Mouse (Mus musculus) cerebellum, adult 11 months (tissue): Measurements from ENCODE around the gene Smug1.

ENCODE experiments used
- DNase-seq: peaks from one replicate; pipeline ENCODE4 v3.0.0; 2022

Smug1 gene

DNA sequence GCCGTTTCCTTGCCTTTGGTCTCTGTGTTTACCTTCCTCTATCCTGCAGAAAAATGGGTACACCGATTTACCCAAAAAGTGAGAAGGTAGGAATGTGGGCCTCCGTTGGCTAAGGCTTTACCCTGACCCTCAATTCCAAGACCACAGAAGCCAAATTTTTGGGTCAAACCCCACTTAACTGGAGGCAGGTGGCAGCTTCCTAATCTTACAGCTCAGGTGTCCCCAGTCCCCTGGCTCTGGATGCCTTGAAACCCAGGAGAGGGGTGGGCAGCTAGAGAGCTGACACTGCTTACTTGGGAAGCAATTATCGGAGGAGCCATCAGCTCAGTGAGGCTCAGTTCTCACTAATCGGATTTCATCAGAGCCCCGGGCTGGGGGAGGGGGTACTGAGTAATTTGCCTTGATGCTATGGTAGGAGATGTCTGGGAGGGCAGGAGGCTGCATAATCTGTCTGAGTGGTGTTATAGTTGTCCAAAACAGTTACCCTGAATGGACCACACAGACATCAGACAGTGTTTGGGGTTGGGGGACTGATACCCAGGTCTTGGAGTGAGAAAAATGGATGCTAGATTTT, at the start of gene Smug1:
Gene Smug1 (minus strand): TSS at position 51 of the 574 bp plus-strand sequence.
- DNase-seq = no peak

DNA sequence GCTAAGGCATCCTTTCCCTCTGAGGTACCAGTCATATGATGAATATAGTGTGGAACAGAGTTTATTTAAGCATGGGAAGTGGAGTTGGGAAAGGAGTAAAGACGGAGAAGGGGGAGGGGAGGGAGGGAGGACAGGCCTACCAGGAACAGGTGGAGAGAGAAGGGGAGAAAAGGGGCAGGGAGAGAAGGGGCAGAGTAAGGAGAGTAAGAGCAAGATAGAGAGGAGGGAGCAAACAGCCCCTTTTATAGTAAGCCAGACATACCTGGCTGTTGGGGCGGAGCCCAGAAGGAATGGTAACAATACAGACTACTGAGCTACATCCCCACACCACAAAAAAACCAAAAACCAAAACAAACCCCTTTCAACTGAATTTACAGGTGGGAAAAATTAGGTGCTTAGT, 49.2 kb upstream of the Smug1 start:
- DNase-seq = no peak

DNA sequence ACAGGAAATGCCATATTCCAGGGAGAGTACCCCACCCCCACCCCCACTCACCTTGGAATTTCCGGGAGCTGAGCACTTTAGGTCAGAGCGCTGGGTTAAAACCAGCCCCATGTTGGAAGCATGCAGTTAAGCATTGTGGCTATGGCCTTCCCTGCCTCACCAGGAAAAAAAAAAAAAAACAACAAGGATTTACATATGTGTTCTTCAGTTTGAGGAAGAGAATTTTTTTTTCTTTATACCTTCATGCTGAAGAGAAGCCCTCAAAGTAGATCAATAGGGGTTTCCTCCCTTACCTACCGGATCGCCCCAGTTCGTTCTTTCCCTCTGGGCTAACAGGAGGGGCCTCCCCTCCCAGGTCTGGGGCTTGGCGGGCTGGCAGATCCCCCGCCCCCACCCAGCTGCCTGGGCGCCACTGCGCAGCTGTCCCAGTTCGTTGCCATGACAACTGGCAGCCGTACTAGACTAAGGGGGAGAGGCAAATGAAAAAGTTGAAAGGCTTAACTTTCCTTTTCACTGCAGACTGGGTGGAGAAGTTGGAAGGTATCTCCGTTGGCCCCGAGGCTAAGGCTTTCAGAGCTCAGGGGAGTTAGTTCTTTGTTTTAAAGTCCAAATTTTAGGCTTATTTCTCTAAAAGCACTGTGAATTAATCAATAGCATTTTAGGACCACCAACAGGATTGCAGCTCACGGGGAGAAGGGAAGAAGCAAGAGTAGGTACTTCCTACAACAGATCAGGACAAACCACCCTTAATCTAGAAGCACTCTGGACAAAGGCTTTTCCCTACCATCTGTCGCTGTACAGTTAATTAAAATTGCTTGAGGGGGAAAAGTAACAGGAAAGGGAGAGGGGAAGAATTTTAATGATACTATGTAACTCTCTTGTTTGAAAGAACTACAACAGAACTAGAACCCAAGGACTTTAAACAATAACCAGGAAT, 48.3 kb upstream of the Smug1 start:
- DNase-seq = peak; percentile 34

DNA sequence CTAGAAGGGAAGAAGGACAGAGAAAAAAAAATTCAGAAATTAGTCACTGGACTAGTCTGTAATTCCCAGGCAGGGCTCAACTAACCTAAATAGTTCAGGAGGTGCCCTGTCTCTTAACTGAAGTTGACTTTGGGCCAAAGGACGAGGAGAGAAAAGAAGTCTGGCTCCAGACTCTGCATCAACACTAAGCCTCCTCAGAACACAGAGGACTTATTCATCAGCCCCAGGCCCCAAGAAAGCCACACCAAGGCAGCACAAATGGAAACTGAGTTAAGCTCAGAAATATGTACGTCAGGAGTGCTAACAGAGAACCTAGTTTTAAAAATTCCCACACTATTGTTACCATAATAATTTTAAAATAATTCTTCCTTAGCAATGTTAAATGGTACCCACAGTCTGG, 47.3 kb upstream of the Smug1 start:
- no peak for DNase-seq

DNA sequence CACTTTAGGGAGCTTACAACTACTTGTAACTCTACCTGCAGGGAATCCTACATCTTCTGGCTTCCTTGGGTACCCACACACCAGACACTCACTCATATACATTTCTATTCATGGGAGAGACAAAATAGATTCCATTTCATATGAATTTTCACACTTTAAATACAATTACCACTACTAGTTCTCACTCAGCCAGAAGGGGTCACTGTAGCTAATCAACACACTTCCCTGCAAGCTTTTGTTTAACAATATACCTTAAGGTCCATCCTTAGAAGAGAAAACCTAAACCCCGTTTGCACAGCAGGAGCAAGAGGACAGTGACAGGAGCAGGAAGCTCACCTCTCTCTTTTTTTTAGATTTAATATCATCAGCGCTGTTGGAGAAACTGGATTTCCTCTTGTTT, 38.3 kb upstream of the Smug1 start:
- DNase-seq = no peak

DNA sequence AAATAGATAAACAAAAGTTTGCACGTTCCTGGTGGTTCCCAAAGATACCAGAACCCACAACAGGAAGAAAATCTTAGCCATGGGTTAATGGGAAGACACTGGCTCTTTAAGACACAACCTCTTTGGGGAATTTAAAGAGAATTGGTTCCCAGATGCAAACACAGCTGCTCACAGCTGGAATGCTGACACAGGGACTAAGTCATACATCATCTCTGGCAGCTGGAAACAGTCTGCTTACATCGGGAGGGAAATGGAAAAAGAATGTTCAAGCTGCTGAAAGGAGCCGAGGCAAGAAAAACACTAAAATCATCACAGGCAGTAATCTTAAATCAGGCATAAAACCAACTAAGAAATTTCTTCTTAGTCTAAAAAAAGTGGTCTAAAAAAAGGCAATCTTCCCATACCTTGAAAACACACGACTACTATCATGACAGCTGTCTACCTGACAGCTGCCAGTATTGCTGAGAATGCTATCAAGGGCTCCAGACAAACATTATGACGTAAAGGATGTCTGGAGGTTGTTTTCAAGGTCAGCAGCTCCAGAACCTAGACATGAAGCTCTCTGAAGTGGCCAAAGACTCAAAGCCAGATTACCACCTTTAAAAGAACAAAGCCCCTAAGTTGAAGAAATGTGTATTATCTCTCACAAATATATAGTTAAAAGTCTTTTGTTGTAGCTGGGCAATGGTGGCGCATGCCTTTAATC, 35.3 kb upstream of the Smug1 start:
- DNase-seq = no peak

DNA sequence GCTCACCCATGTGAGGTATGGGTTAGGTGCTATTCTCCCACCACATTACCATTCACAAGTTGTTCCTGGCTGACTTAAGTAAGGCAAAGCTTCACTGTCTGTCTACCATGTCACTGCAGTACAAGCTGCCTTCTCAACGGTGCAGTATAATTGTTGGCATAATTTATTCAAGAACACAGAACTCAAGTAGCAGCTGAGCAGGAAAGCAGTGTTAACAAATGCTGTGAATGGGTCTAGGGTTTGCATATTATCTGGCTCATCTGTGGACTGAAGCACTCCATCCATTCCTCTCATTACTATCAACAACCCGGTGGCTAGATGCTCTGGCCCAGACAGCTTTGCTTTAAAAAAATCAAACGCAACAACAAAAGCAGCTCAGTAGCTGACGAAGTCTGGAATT, 30.9 kb upstream of the Smug1 start:
- no peak for DNase-seq

DNA sequence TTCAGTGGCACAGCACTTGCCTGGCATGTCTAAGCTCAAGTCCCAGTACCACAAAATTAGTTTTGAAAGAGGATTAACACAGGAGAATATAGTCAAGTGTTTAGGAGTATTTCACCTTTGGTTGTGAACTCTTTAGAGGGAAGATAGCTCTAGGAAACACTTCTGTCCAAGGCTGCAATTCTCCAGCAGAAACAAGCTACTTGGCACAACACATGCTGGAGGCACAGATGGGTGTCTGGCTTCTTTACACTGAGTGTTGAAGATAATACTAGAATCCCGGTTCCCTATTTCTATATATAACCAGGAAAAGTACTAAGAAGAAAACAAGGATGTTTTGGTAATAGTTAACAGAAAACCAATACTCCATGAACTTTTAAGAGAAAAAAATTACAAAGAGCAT, 29.9 kb upstream of the Smug1 start:
- no peak for DNase-seq

DNA sequence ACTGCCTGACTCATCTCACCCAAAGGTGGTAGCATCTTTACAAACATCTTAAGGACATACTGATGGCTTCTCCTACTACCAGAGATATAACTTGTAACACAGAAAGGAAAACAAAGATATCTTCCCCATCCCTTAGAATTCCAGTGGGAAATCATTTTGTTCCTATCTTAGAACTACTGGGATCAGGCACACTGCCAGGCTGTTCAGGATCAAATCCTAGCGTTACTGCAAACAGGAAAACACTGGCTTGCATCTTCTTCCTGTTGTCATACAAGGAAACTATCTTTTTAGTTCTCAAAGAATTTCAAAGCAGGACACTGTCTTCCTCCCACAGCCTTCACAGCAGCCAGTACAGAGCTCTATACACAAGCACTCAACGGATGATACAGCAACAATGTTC, 26.7 kb upstream of the Smug1 start:
- DNase-seq = no peak

DNA sequence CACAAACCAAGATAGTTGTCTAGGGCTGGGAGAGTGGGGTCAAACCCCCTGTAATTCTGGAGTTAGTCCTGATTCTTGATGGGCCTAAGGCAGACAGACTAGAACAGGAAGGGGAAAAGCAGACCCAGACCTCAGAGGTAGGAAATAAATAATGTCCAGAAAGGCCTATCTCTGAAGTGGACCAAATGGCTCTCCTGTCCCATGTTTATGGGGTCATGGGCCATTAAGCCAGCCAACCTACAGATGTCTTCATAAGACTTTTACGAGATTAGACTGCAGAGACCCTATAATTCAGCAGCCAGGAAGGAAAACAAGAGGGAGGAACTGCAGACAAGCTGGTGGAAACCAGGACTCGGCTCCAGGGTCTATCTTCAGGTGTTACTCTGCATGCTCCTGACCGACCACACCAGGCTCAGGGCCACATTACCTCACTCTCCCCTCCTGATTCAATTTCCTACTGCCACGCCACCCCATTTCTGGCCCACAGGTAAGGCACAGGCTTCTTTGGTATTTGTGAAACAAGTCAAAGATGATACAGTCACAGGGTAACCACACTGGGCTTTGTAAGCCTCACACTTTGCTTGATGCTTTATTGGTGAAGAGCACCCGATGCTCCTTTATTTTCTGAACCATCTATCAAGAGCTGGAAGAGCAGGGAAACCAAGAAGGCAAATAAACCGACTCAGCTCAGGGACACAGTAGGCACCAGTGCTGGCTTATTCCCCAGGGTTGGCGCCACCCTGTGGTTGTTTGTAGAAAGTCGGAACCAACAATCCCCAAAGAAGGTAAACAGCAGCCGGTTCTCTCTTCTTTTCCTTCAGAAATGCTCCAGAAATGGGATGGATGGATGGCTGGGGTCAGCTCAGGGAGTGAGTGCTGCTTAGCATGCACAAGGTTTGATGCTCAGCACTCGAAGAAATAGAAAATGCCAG, 23.9 kb upstream of the Smug1 start:
- DNase-seq = no peak

DNA sequence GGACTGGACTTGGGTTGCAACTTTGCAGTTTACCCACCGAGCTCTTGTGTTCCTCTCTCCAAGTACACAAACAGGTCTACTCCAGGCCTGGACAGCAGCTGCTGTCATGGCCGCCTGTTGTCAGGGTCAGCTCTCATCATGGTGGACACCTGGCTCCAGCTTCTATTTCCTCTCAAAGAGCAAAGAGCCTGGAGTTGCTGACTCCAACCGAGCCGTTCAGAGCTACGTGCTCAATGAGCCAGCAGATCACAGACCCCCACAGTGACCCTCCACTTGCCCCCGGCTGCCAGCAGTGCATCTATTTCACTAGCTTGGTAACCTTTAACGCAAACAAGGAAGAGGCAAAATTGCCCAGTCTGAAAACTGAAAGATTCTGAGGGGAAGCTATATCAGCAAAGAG, 23.2 kb upstream of the Smug1 start:
- DNase-seq = no peak

DNA sequence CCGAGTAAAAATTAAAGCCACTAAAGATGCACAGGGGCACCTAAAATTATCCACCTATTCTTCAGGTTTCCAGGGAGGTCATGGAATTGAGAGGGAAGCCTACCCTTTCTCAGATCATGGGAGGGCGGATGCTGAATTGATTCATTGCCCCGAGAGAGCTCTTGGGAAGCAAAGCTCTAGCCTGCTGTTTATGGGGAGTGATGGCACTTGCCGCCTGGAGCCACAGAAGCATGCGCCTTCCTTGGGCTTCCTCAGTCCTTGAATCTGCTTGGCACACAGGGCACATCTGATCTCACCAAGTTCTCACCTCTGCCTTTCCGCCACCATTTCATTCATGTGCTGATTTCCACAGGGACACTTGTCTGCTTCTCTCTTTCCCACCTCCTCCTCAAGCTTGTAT, 20.9 kb upstream of the Smug1 start:
- no peak for DNase-seq

DNA sequence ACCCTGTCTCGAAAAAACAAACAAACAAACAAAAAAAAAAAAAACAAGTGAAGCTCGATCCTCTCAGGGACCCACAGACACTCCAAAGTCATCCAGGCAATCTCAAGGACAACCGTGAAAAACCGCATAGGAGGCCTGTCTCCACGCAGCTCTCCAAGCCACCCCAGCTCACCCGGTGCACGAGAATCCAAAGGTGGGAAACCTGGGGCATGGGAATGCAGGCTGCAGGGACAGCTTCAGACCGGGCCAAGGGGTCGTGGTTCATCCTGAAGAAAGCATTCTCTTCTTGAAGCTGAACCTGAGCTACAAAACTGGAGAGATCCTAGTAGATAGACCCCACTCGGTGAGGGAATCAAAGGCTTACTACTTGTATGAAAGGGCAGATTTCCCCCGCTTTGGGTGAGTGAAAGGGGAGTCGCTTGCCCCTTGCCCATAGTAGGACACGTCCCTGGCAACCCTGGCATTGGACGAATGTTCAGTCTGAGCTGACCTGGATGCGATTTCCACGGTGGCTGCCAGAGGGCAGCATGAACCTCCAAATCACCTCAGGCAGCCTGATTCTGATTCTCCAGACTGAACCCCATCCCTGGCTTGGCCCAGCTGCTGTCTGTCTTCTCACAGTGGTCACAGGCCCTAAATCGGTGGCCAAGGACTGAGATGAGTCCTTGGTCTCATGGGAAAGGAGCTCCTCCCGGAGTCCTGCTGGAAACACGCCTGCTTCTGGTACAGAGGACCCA, 18.7 kb upstream of the Smug1 start:
- peak; percentile 35 for DNase-seq

DNA sequence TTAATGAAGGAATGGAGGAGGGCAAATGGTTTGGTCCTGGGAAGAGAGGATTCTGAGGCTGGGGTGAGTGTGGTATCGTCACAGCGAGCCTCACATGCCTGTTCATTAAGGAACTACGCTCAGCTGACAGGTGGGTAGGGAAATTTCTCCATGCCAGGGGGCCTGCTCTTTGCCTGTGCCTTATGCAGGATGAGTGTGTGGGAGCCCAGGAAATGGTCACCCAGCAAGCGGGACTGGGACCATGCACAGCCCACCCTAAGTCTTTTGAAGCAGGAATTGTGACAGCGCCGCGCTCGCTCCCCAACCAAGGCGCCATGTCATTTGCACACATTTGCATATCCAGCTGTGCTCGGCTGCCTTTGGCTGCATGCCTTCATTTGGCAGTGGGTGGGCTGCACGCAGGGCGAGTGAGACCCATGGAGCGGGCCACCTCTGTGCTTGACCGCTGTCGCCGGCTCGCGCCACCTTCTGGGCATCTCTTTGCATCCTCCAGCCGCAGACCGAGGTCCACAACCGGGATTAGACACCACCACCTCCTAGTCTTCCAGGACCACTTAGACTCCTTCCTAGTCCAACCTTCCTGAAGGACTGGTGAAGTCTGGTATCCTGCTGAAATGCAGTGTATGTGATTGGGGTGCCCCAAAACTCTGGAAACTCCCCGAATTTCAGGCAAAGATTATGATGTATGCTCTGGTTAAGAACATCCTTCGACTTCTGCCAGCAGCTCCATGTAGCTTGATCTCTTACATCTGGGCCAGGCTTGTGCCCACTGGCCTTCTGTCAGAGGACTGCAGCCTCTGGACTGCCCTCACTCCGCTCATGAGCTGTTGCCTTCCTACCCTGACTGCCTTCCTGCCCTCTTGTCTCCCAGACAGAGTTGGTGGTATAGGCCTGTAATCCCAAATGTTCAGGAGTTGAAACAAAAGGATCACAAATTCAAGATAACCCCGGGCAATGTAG, 17.0 kb upstream of the Smug1 start:
- DNase-seq = no peak

DNA sequence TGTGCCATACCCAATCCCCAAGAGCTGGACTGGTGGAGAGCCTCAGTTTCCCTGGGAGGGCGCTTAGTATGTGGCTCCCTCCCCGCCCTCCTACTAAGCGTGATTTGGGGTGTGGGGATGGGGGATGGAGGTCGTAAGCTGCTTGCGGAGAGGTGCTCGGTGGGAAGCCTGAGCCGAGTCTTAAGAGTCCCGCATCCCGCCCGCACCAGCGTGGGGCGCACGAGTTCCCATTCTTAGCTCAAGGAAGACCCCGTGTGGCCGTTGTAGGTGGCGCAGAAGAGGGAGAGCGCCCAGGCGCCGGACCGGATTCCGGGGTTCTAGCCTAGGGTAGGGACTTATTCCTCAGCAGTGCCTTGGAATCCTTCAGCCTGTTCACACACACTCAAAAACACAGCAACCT, 16.2 kb upstream of the Smug1 start:
- peak; percentile 29 for DNase-seq

DNA sequence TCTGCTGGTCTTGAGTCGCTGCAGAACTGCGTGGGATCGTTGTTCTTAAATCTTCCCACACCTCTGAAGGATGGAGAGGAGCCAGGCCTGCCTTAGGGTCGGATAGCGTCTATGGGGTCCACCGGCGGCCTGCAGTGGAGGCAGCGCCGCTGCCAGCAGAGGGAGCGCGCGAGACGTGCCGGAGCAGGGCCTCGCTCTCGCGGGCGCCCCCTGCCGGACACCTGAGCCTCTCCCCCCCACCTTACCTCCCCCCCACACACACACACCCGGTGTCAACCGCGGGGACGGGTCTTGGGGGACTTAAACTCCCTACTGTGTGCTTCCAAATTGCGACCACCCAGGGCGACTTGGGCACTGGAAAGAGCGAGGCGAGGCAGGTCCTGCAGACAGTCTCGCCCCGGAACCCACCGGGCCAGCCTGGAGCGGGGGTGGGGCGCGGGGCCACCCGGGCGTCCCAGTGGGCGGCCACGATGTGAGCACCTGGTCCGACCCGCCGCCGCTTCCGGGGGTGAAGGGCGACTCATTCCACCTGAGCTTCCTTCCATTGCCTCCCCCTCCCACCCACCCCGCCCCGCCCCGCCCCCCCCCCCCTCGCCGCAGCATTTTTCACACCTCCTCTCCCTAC, 15.4 kb upstream of the Smug1 start:
- peak; percentile 69 for DNase-seq

DNA sequence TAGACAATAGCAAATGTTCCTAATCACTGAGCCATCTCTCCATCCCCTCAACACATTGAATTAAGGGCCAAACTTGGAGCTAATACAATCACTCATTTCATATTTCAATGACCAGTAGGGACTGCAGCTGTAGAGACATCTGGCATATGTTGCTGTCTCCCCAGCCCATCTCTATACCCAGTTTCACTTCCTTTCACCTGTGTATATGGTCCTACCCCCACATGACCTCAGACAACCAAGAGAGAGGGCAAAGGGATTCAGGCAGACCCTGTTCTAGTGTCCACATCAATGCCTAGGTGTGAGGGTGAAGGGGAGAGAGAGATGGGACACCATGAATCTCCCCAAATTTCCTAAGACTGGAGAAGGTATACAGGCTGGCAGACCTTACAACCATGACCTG, 13.5 kb upstream of the Smug1 start:
- no peak for DNase-seq

DNA sequence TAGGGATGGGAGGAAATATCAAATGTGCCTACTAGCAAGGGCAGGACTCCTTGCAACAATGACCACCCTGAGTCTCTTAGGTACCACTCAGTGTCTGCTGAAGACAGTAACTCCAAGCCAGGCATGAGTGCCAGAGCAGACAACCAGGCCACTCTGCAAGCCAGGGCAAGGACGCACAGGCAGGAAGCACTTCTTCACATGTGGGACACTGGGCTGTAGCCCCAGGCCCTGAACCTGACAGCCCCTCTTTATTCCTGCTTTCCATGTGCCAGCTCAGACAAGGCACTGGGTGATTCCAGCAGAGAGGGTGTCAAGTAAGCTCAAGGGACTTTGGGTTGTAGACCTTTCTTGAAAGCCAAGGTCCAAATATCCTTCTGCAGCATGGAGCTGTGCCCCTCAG, 11.9 kb upstream of the Smug1 start:
- DNase-seq = no peak

DNA sequence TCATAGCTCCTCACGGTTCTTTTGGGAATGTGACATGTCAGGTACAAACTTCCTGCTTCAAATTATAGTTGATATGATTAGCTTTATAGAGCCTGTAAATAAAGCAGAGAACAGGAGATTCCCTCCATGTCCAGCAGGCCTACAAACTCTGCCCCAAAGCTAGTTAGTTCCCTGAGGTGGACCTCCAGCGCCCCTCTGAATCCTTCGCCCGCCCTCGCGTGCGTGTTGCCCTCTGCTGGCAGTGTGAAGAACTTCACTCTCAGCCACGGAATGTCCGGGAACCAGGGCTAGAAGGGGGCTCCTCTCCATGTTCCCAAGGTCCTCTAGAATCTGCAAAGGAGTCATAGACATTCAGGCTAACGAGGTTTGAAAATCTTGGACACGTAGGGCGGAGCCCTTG, 11.2 kb upstream of the Smug1 start:
- no peak for DNase-seq

DNA sequence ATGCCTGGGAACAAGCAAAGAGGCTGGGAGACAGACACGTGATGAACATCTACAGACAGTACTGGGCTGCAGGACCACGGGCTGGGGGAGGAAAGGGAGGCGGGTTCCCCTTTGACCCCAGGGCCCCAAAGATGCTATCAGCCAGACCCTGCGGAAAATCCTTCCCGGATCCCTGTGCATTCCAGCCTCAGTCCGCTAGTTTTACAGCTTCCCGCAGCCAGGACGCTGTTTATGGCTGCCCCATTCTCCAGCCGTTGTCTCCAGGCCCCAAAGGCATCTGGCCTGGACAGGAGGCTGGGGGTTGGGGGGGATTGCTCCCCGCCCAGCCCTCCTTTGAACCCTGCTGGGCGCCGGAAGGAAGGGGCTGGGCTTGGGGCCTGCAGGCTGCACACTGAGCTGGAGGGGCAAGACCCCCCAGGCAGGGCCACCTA, 10.7 kb upstream of the Smug1 start:
- no peak for DNase-seq
